Mouse (Mus musculus): ENCODE results near the gene Rmdn2. TPM values are rescaled to one million over a fixed set of nuclear protein-coding genes. Genes with fewer than 3 reads are reported as not detected.
A peak's percentile ranks its signal among the peaks of the same experiment; 100 is the strongest.

The Rmdn2 gene
- polyA plus RNA-seq, 1 experiment from 2014 or later: 6.9 TPM

DNA sequence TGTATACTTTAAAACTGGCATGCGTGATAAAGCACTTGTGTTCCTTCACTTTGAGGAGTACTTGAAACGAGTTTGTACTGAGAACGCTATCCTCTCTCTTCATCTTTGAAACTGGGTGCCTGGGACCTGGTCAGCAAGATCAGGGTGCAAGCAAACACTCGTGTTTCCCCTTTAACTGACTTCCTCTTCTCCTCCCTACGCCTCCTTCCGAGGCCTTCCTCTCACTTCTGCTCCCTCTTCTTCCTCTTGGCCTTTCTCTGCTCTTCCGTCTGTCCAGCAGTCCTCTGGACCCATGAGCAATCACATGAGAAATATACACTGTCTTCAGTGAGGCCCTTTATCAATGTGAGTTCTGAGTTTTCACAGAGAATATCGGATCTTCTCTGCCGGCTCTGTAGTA, 50.2 kb downstream of the Rmdn2 start:
- H3K27me3 ChIP-seq (replicated peaks): no peaks in the 10 kb centered on the region
- H3K9ac ChIP-seq: no peak overlapping the region
- H3K9me3 ChIP-seq: no peaks in the 10 kb centered on the region
- H3K27ac ChIP-seq: no peak overlapping the region
- H3K4me2 ChIP-seq (replicated peaks): no peak overlapping the region
- ATAC-seq (ENCODE audit: low FRiP score, low read depth): no peak
- 84% methylated on average over 9 of the region's 9 CpGs for WGBS
- no peaks in the 10 kb centered on the region for H3K4me1 ChIP-seq
- no peaks in the 10 kb centered on the region for H3K36me3 ChIP-seq
- no peak overlapping the region for H3K4me3 ChIP-seq

DNA sequence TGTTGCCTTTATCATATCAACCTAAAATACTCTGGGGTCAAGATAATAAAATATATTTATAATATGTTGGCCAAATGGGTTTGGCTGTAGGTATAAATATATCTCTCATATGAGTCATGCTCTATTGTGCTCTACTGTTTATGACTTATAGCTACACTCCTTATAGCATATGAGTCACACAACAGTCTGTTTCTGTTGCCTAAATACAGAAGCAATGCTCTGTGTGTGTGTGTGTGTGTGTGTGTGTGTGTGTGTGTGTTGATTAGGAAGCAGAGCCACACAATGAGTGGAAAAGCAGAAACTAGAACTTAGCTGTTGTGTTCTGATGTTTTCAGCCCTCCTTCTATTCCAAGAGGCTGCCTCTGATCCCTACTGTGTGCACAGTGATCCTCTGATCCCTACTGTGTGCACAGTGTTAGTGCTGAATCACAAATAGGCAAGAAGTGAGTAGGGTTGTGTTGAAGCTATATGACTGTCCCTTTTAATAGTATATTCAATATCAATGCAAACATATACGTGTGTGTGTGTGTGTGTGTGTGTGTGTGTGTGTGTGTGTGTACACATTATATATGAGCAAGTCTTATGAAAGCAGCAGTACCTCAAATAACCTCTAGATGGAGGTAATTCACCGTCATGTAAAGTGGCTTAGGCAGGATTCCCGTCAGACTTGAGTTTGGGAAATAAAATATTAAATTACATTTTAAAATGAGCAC, 51.9 kb downstream of the Rmdn2 start:
- ATAC-seq (ENCODE audit: low FRiP score, low read depth): no peak
- WGBS: 26% methylated on average over 3 of the region's 3 CpGs
- H3K9me3 ChIP-seq: no peaks in the 10 kb centered on the region

DNA sequence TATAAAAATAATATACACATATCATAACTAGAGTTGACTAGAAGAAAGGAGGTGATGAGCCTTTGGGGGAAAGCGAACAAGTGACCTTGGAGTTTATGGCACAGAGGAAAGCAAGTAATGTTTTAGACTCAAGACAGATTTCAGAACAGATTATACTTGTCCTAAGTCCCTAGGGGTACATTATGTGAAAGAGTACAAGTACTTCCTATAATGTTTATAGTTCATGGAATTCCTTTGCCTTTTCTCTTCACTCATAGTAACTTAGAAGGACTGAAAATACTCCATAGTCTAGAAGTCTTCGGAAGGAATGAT, 52.4 kb downstream of the Rmdn2 start:
- no peak for ATAC-seq (ENCODE audit: low FRiP score, low read depth)
- no peak overlapping the region for H3K27ac ChIP-seq
- no peaks in the 10 kb centered on the region for H3K4me1 ChIP-seq
- no peak overlapping the region for H3K9ac ChIP-seq
- no peaks in the 10 kb centered on the region for H3K36me3 ChIP-seq
- H3K9me3 ChIP-seq: no peaks in the 10 kb centered on the region
- no peak overlapping the region for H3K4me2 ChIP-seq (replicated peaks)
- H3K4me3 ChIP-seq: no peak overlapping the region
- H3K27me3 ChIP-seq (replicated peaks): no peaks in the 10 kb centered on the region
- WGBS: 95% methylated on average over 2 of the region's 2 CpGs

More for the DNA sequence above, 51.9 kb downstream of the Rmdn2 start:
- H3K36me3 ChIP-seq: no peaks in the 10 kb centered on the region
- H3K4me2 ChIP-seq (replicated peaks): no peak overlapping the region
- no peak overlapping the region for H3K9ac ChIP-seq
- no peaks in the 10 kb centered on the region for H3K27me3 ChIP-seq (replicated peaks)
- no peak overlapping the region for H3K4me3 ChIP-seq
- H3K27ac ChIP-seq: no peak overlapping the region
- H3K4me1 ChIP-seq: no peaks in the 10 kb centered on the region

DNA sequence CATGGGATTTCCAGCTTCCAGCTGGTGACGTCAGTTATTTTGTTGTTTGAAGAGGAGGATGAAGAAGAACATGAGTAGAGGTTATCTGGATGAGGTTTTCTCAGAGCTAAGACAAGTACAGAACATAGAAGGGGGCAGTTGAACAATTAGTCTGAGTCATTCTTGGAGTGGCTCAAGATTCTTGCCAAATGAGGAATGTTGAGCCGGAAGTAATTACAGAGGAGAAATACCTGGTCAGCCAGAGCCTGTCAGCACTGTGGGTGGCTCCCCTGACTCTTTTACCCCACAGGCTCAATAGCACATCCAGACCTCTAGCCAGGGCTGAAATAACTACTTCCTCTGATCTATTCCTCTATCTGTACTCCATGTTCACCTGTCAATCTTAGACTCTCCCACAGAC, 59.2 kb downstream of the Rmdn2 start:
- Histone ChIP-seq H3K4me3 (no peak overlapping the region), H3K4me2 (replicated peaks) (no peak overlapping the region), H3K27me3 (replicated peaks) (no peaks in the 10 kb centered on the region), H3K27ac (no peak overlapping the region), H3K9ac (no peak overlapping the region), H3K4me1 (no peaks in the 10 kb centered on the region), H3K36me3 (no peaks in the 10 kb centered on the region), H3K9me3 (no peaks in the 10 kb centered on the region)
- 85% methylated on average over 2 of the region's 2 CpGs for WGBS
- no peak for ATAC-seq (ENCODE audit: low FRiP score, low read depth)

DNA sequence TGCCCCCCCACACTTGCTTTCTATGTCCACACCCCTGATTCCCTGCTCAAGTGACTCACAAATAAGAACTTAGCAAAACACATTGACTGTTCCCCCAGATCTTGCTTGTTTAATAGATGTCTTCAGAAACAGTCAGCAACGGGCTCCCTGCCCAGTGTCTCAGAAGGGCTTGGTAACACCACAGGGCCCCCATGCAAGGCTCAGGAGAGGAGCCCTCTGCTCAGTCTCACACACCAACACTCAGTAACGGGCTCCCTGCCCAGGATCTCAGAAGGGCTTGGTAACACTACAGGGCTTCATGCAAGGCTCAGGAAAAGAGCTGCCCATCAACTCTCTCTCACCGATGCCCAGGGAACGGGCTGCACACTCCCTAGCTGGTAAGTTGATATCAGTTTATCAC, 83.4 kb downstream of the Rmdn2 start:
- H3K27ac ChIP-seq: no peak overlapping the region
- no peak for ATAC-seq (ENCODE audit: low FRiP score, low read depth)
- H3K4me2 ChIP-seq (replicated peaks): no peak overlapping the region
- H3K9me3 ChIP-seq: no peaks in the 10 kb centered on the region
- H3K36me3 ChIP-seq: no peaks in the 10 kb centered on the region
- H3K4me1 ChIP-seq: no peaks in the 10 kb centered on the region
- no peak overlapping the region for H3K4me3 ChIP-seq
- WGBS: 85% methylated on average over 4 of the region's 4 CpGs
- H3K27me3 ChIP-seq (replicated peaks): no peaks in the 10 kb centered on the region
- H3K9ac ChIP-seq: no peak overlapping the region

DNA sequence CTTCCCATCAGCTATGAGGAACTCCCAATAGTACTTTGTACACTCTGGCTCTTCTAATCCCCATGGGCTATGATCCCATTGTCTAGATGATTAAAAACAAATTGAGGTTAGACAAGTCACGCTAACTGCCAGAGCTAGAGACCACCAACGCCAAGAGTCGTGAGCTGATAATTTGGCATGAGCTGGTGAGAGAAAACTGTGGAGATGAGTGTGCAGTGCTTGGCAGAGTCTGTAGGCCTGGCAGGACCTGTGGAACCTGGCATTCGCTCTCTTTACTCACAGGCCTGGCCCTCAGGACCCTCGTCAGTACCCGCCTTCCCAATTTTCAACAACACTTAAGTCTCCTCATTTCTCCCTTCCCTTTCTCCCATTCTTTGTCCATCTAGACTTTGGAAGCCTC, 83.9 kb downstream of the Rmdn2 start:
- Histone ChIP-seq H3K9me3 (no peaks in the 10 kb centered on the region), H3K4me1 (no peaks in the 10 kb centered on the region), H3K9ac (no peak overlapping the region), H3K27ac (no peak overlapping the region), H3K27me3 (replicated peaks) (no peaks in the 10 kb centered on the region), H3K36me3 (no peaks in the 10 kb centered on the region), H3K4me2 (replicated peaks) (no peak overlapping the region), H3K4me3 (no peak overlapping the region)
- ATAC-seq (ENCODE audit: low FRiP score, low read depth): no peak
- 96% methylated on average over 6 of the region's 6 CpGs for WGBS

DNA sequence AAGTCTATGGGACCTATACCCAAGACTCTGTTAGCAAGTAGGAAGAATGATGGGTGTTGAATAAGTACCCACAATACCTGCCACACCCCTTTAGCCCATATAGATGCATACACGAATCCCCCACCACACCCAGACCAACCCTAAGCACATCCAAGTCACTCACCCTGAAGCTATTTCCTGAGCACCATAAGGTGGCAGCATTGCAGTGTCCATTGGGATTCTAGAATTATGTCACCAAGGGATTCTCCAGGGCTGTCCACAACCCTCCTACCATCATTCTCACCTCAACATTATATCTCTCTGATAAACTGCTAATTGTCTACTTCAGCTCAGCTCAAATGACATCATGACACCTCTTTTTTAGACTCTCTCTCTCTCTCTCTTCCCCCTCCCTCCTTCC, 87.5 kb downstream of the Rmdn2 start:
- no peak overlapping the region for H3K27ac ChIP-seq
- no peak overlapping the region for H3K4me2 ChIP-seq (replicated peaks)
- H3K27me3 ChIP-seq (replicated peaks): no peaks in the 10 kb centered on the region
- no peak overlapping the region for H3K4me3 ChIP-seq
- H3K9ac ChIP-seq: no peak overlapping the region
- no peaks in the 10 kb centered on the region for H3K9me3 ChIP-seq
- no peaks in the 10 kb centered on the region; the same call in 1 of the 2 replicates for H3K4me1 ChIP-seq
- 32% methylated on average over 1 of the region's 1 CpGs for WGBS
- H3K36me3 ChIP-seq: no peaks in the 10 kb centered on the region
- no peak for ATAC-seq (ENCODE audit: low FRiP score, low read depth)

DNA sequence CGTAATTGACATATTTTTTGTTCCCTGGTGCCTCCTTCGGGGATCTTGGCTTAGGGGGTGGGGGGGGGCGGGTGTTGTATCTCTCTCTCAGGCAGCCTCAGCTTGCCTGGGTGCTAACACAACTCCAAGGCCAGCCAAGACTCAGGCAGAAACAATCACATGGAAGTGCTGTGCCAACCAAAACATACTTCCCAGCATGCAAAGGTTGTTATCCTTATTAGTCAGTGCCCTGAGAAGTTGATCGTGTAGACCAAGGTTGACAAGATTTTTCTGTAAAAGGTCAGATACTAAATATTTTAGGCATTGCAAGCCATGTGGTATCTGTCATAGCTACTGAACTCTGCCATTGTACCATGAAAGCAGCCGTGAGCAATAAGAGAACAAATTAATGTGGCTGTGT, 89.2 kb downstream of the Rmdn2 start:
- Histone ChIP-seq H3K36me3 (no peaks in the 10 kb centered on the region), H3K4me1 (no peaks in the 10 kb centered on the region; the same call in 1 of the 2 replicates), H3K27me3 (replicated peaks) (no peaks in the 10 kb centered on the region), H3K9ac (no peak overlapping the region), H3K27ac (no peak overlapping the region), H3K4me3 (no peak overlapping the region), H3K4me2 (replicated peaks) (no peak overlapping the region), H3K9me3 (no peaks in the 10 kb centered on the region)
- ATAC-seq (ENCODE audit: low FRiP score, low read depth): no peak
- 84% methylated on average over 5 of the region's 5 CpGs for WGBS

DNA sequence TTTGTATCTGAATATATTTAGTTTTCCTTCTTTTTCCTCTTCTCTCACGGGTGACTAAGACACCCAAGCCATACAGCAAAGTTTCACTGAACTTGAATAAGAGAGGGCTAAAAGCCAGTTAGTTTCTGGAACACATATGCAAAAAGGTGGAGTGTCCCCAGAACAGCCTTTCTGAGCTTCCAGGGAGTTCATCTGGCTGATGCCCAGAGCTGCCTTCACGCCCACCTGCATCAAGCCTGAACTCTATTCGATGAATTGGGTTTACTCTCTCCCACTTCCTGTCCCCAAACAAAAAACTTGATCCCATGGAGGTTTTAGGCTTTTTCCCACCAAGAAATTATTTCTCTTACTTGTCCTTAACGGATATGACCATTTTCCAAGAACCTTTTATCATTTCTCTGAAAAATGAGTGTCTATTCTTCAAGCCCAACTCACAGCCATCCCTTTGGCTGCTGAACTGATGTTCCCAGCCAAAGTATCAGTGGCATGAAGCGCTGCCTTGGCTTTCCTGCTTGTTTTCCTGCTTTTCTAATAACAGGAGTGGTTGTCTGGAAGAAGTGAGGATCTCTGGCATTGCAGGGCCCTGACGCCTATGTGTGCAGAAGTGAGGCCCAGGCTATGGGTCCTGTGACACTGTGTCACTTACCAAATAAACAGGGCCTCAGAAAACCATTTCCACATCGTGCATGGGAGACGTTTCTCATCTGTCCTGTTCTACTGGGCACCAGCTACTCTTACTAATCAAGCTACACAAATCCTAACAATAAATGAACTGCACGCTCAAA, 94.2 kb downstream of the Rmdn2 start:
- no peak overlapping the region for H3K4me3 ChIP-seq
- no peaks in the 10 kb centered on the region for H3K9me3 ChIP-seq
- no peak for ATAC-seq (ENCODE audit: low FRiP score, low read depth)
- H3K36me3 ChIP-seq: no peaks in the 10 kb centered on the region
- 79% methylated on average over 9 of the region's 9 CpGs for WGBS
- H3K27ac ChIP-seq: no peak overlapping the region
- H3K4me1 ChIP-seq: no peaks in the 10 kb centered on the region; the same call in 1 of the 2 replicates
- H3K27me3 ChIP-seq (replicated peaks): peaks cover 15% of the 10 kb centered on the region
- no peak overlapping the region for H3K9ac ChIP-seq
- no peak overlapping the region for H3K4me2 ChIP-seq (replicated peaks)

DNA sequence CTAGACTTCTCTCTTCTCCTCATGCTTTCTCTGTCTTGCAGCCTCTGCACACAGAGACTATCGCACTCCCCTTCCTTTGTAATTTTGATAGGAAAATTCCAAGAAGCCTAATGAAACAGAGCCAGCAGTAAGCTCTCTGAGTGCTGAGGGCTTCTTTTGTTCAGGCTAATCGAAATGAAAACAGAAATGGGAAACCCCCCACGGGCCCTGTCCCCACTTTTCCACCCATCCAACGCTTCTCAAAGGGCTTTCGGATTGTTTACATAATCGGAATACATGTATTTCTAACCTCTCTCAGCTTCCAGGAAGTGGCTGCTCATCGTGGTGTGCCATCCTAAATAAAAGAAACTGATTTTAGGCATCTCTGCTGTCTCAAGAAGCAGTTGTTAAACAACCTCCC, 96.5 kb downstream of the Rmdn2 start:
- H3K36me3 ChIP-seq: no peaks in the 10 kb centered on the region
- H3K4me3 ChIP-seq: no peak overlapping the region
- ATAC-seq (ENCODE audit: low FRiP score, low read depth): no peak
- no peak overlapping the region for H3K9ac ChIP-seq
- H3K27ac ChIP-seq: no peak overlapping the region
- H3K4me2 ChIP-seq (replicated peaks): no peak overlapping the region
- H3K4me1 ChIP-seq: peaks cover 2% of the 10 kb centered on the region
- 7% methylated on average over 7 of the region's 7 CpGs for WGBS
- no peaks in the 10 kb centered on the region for H3K9me3 ChIP-seq
- H3K27me3 ChIP-seq (replicated peaks): peaks cover 29% of the 10 kb centered on the region

DNA sequence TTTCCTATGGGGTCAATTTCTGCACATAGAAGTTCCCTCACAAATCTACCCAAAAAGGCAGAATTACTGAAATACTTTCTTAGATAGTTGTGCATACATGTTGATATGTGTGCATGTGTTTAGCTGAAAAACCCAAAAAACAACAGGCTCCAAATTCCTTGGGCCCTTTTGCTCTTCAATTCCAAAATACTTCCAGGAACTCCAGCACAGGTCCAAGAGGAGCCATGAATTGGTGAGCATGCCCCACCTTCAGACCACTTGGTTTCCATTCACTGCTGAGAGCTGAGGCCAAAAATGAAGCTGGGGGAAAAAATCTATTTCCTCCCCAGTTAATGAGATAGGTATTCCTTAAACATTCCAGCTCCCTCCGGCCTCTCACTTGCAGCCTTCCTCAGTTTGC, 98.1 kb downstream of the Rmdn2 start:
- Histone ChIP-seq H3K36me3 (no peaks in the 10 kb centered on the region), H3K4me3 (no peak overlapping the region), H3K9me3 (no peaks in the 10 kb centered on the region), H3K9ac (no peak overlapping the region), H3K27me3 (replicated peaks) (peaks cover 45% of the 10 kb centered on the region), H3K4me1 (peaks cover 18% of the 10 kb centered on the region), H3K4me2 (replicated peaks) (peak overlapping the region; percentile 6; the same call in 1 of the 2 replicates), H3K27ac (no peak overlapping the region)
- WGBS: 31% methylated on average over 1 of the region's 1 CpGs
- no peak for ATAC-seq (ENCODE audit: low FRiP score, low read depth)

DNA sequence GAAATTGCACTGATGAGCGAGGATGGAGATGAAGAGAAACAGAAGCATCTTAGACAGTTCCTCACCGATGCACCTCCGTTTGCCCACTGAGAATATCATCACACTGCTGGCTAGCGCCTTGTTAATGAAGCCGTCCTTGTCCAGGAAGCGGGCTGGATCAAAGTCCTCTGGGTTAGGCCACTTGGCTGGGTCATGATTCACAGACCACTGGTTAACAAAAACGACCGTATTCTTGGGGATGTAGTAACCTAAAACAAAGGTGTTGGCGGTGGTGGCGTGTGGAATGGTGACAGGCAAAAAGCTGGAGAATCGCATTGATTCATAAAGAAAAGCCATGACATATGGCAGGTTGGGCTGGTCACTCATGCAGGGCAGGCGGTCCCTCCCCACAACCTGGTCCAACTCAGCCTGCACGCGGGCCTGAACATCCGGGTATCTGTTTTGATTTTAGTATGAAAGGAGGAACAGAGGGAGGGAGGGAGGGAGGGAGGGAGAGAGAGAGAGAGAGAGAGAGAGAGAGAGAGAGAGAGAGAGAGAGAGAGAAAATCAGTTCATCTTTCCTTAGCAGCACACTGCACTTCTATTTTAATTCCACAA, 98.7 kb downstream of the Rmdn2 start:
- H3K36me3 ChIP-seq: no peaks in the 10 kb centered on the region
- no peak overlapping the region for H3K9ac ChIP-seq
- H3K9me3 ChIP-seq: no peaks in the 10 kb centered on the region
- ATAC-seq (ENCODE audit: low FRiP score, low read depth): no peak
- no peak overlapping the region for H3K27ac ChIP-seq
- 7% methylated on average over 15 of the region's 15 CpGs for WGBS
- H3K27me3 ChIP-seq (replicated peaks): peaks cover 51% of the 10 kb centered on the region
- H3K4me3 ChIP-seq: no peak overlapping the region
- H3K4me1 ChIP-seq: peaks cover 24% of the 10 kb centered on the region
- peak overlapping the region; percentile 6; the same call in 1 of the 2 replicates for H3K4me2 ChIP-seq (replicated peaks)

All from neural tube, embryonic 12.5 days (tissue).